Mouse (Mus musculus) limb, embryonic 14.5 days (tissue): ENCODE data around the gene Rtn4rl1. TPM values are rescaled to one million over a fixed set of nuclear protein-coding genes. Genes with fewer than 3 reads are reported as not detected.

Source experiments
- ATAC-seq: fragments of 200-750 bp; cut with Nextera tagmentation; 2 replicates; pipeline ENCODE4 v1.8.0; 2017; ENCODE audit warnings: low read depth, moderate number of reproducible peaks, moderate TSS enrichment; ENCODE audit not compliant: low FRiP score
- DNase-seq: peaks from one replicate; pipeline ENCODE4 v3.0.0-alpha.2; 2015; ENCODE audit warnings: low spot score
- H3K27ac ChIP-seq: fragments of 300-500 bp; sonication (generic); replicated peaks from 2 replicates; pipeline ENCODE4 v1.5.1; 2014; ENCODE audit warnings: low read depth, mild to moderate bottlenecking, low read length, moderate library complexity, mixed read lengths
- H3K27me3 ChIP-seq: fragments of 300-500 bp; sonication (generic); 2 replicates; pipeline ENCODE4 v1.6.1; 2014; ENCODE audit warnings: low read length, mixed read lengths; ENCODE audit not compliant: control insufficient read depth, insufficient read depth
- H3K36me3 ChIP-seq: fragments of 300-500 bp; sonication (generic); 2 replicates; pipeline ENCODE4 v1.6.1; 2014; ENCODE audit warnings: mild to moderate bottlenecking, low read length, moderate library complexity, mixed read lengths; ENCODE audit not compliant: control insufficient read depth, insufficient read depth
- H3K4me1 ChIP-seq: fragments of 300-500 bp; sonication (generic); 2 replicates; pipeline ENCODE4 v1.6.1; 2014; ENCODE audit warnings: antibody characterized with exemption, low read length, mixed read lengths; ENCODE audit not compliant: control insufficient read depth, insufficient read depth
- H3K4me2 ChIP-seq: fragments of 300-500 bp; sonication (generic); replicated peaks from 2 replicates; pipeline ENCODE4 v1.6.1; 2014; ENCODE audit warnings: low read depth, mild to moderate bottlenecking, low read length, moderate library complexity; ENCODE audit not compliant: severe bottlenecking
- H3K4me3 ChIP-seq: fragments of 300-500 bp; sonication (generic); replicated peaks from 2 replicates; pipeline ENCODE4 v1.5.1; 2014; ENCODE audit warnings: low read length
- H3K9ac ChIP-seq: fragments of 300-500 bp; sonication (generic); 2 replicates; pipeline ENCODE4 v1.6.1; 2014; ENCODE audit warnings: mild to moderate bottlenecking, low read depth, low read length, moderate library complexity; ENCODE audit not compliant: severe bottlenecking
- H3K9me3 ChIP-seq: fragments of 300-500 bp; sonication (generic); 2 replicates; pipeline ENCODE4 v1.6.1; 2016; ENCODE audit warnings: low read length; ENCODE audit not compliant: control insufficient read depth
- POLR2A ChIP-seq: fragments of 200-500 bp; IDR thresholded peaks from 2 replicates; pipeline ENCODE4 v1.8.0; 2012; ENCODE audit warnings: inconsistent platforms, mild to moderate bottlenecking, moderate library complexity, borderline replicate concordance; ENCODE audit not compliant: insufficient read depth, insufficient read length; ENCODE audit errors: extremely low read depth
- WGBS: fragments of 180-500 bp; shearing (Covaris S2); extraction: QIAGEN DNeasy Blood & Tissue Kit; methylation state at CpG from one replicate; pipeline ENCODE4 v1.1.7; 2014; 5-methylcytosine and 5-hydroxymethylcytosine counted together
- polyA plus RNA-seq, 2 experiments: library from polyadenylated mRNA; depleted of rRNA in 1 of 2; stranded (reverse) in 1 of 2; unstranded in 1 of 2; fragments of >200 nt; fragmentation: Nextera tagmentation in 1 of 2; extraction: Ambion mirVana in 1 of 2; gene quantifications; 2 replicates each; pipeline versions ENCODE4 v1.2.1 to v1.2.3; 2012 to 2014

Gene Rtn4rl1
- polyA plus RNA-seq, 2 experiments, result 3.4 to 4.4 TPM

GRCm38 (mm10) chr11:75150346-75150745, 43.2 kb upstream of the Rtn4rl1 start:
- H3K9me3 ChIP-seq, result no peaks in the 10 kb centered on the region
- no peak overlapping the region for H3K4me2 ChIP-seq
- H3K9ac ChIP-seq, result no peak overlapping the region
- H3K4me3 ChIP-seq, result no peak overlapping the region
- peaks cover 20% of the 10 kb centered on the region for H3K36me3 ChIP-seq
- 85% methylated on average over 1 of the region's 1 CpGs for WGBS
- no peak for DNase-seq
- no peaks in the 10 kb centered on the region for H3K27me3 ChIP-seq
- no peak for TF ChIP-seq POLR2A
- peaks cover 37% of the 10 kb centered on the region for H3K4me1 ChIP-seq
- no peak overlapping the region for H3K27ac ChIP-seq
- ATAC-seq, result no peak

- no peak overlapping the region for H3K27ac ChIP-seq
- no peak for ATAC-seq
These were observed 40.7 kb upstream of the Rtn4rl1 start for GRCm38 (mm10) chr11:75152603-75153557.

GRCm38 (mm10) chr11:75154053-75154585, 39.5 kb upstream of the Rtn4rl1 start:
- Histone ChIP-seq H3K4me3 (no peak overlapping the region), H3K36me3 (peaks cover 21% of the 10 kb centered on the region), H3K4me2 (no peak overlapping the region), H3K27ac (no peak overlapping the region), H3K9ac (no peak overlapping the region), H3K9me3 (no peaks in the 10 kb centered on the region), H3K4me1 (peaks cover 21% of the 10 kb centered on the region; the same call in 1 of the 2 replicates), H3K27me3 (no peaks in the 10 kb centered on the region)
- DNase-seq, result no peak
- 67% methylated on average over 6 of the region's 6 CpGs for WGBS
- no peak for ATAC-seq
- TF ChIP-seq POLR2A, result no peak

More at GRCm38 (mm10) chr11:75152603-75153557, 40.7 kb upstream of the Rtn4rl1 start:
- WGBS, result 76% methylated on average over 18 of the region's 18 CpGs
- no peak for DNase-seq
- no peak overlapping the region for H3K9ac ChIP-seq
- no peaks in the 10 kb centered on the region for H3K9me3 ChIP-seq
- peaks cover 32% of the 10 kb centered on the region for H3K4me1 ChIP-seq
- peaks cover 20% of the 10 kb centered on the region for H3K36me3 ChIP-seq
- TF ChIP-seq POLR2A, result no peak
- no peak overlapping the region for H3K4me3 ChIP-seq
- H3K4me2 ChIP-seq, result no peak overlapping the region
- H3K27me3 ChIP-seq, result no peaks in the 10 kb centered on the region

- Histone ChIP-seq H3K4me1 (peaks cover 21% of the 10 kb centered on the region; the same call in 1 of the 2 replicates), H3K9me3 (no peaks in the 10 kb centered on the region), H3K9ac (no peak overlapping the region), H3K36me3 (peaks cover 28% of the 10 kb centered on the region), H3K27ac (no peak overlapping the region; the same call in 1 of the 2 replicates), H3K4me3 (no peak overlapping the region), H3K4me2 (no peak overlapping the region), H3K27me3 (no peaks in the 10 kb centered on the region)
- DNase-seq (no peak), ATAC-seq (no peak)
- 34% methylated on average over 6 of the region's 6 CpGs for WGBS
- TF ChIP-seq POLR2A, result no peak
These were observed 37.6 kb upstream of the Rtn4rl1 start for GRCm38 (mm10) chr11:75155985-75156384.

GRCm38 (mm10) chr11:75156416-75156815, 37.2 kb upstream of the Rtn4rl1 start:
- Histone ChIP-seq H3K27me3 (no peaks in the 10 kb centered on the region), H3K36me3 (peaks cover 28% of the 10 kb centered on the region), H3K4me3 (no peak overlapping the region), H3K27ac (no peak overlapping the region), H3K4me2 (no peak overlapping the region), H3K4me1 (peaks cover 21% of the 10 kb centered on the region; the same call in 1 of the 2 replicates), H3K9me3 (no peaks in the 10 kb centered on the region), H3K9ac (no peak overlapping the region)
- 31% methylated on average over 5 of the region's 5 CpGs for WGBS
- TF ChIP-seq POLR2A, result no peak
- no peak for ATAC-seq
- DNase-seq, result no peak
